Mouse (Mus musculus): ENCODE data around the gene Srek1. TPM values are rescaled to one million over a fixed set of nuclear protein-coding genes. Genes with fewer than 3 reads are reported as not detected.
A peak's percentile ranks its signal among the peaks of the same experiment; 100 is the strongest.

Gene Srek1
- polyA plus RNA-seq, 2 experiments, result 79.7 to 90.1 TPM

- no peak for TF ChIP-seq POLR2A (IDR thresholded peaks at IDR 0.05; ENCODE audit: borderline replicate concordance, extremely low read depth, insufficient read depth, insufficient read length)
- ATAC-seq (ENCODE audit: low FRiP score, low read depth) (no peak), DNase-seq (ENCODE audit: low spot score) (no peak)
- no peak overlapping the region for H3K9ac ChIP-seq (ENCODE audit: low read depth, low read length, severe bottlenecking)
- H3K27me3 ChIP-seq (ENCODE audit: control insufficient read depth, insufficient read depth, low read length), result no peaks in the 10 kb centered on the region
- H3K27ac ChIP-seq (replicated peaks; ENCODE audit: low read depth, low read length), result no peak overlapping the region
- 0 out of 2 replicates have a peak, but pooled peaks cover 3% of the 10 kb centered on the region for H3K4me1 ChIP-seq (ENCODE audit: control insufficient read depth, insufficient read depth, low read length)
- peaks cover 62% of the 10 kb centered on the region for H3K36me3 ChIP-seq (ENCODE audit: control insufficient read depth, insufficient read depth, low read length)
- 66% methylated on average over 1 of the region's 1 CpGs for WGBS
- H3K4me3 ChIP-seq (replicated peaks; ENCODE audit: low read length), result no peak overlapping the region
- no peaks in the 10 kb centered on the region for H3K9me3 ChIP-seq (ENCODE audit: control insufficient read depth, low read length)
- H3K4me2 ChIP-seq (replicated peaks; ENCODE audit: low read depth, low read length, severe bottlenecking), result no peak overlapping the region
Observed at GRCm38 (mm10) chr13:103763640-103764039, 10.8 kb downstream of the Srek1 start.

GRCm38 (mm10) chr13:103761971-103762370 is 12.4 kb downstream of the Srek1 start:
- WGBS, result 93% methylated on average over 10 of the region's 10 CpGs
- Histone ChIP-seq H3K4me3 (replicated peaks; ENCODE audit: low read length) (no peak overlapping the region), H3K9me3 (ENCODE audit: control insufficient read depth, low read length) (no peaks in the 10 kb centered on the region), H3K4me1 (ENCODE audit: control insufficient read depth, insufficient read depth, low read length) (no peaks in the 10 kb centered on the region), H3K27me3 (ENCODE audit: control insufficient read depth, insufficient read depth, low read length) (no peaks in the 10 kb centered on the region), H3K9ac (ENCODE audit: low read depth, low read length, severe bottlenecking) (no peak overlapping the region), H3K27ac (replicated peaks; ENCODE audit: low read depth, low read length) (no peak overlapping the region), H3K4me2 (replicated peaks; ENCODE audit: low read depth, low read length, severe bottlenecking) (no peak overlapping the region), H3K36me3 (ENCODE audit: control insufficient read depth, insufficient read depth, low read length) (peaks cover 70% of the 10 kb centered on the region)
- no peak for TF ChIP-seq POLR2A (IDR thresholded peaks at IDR 0.05; ENCODE audit: borderline replicate concordance, extremely low read depth, insufficient read depth, insufficient read length)
- ATAC-seq (ENCODE audit: low FRiP score, low read depth) (no peak), DNase-seq (ENCODE audit: low spot score) (no peak)

GRCm38 (mm10) chr13:103751421-103751820 is 23.0 kb downstream of the Srek1 start:
- 46% methylated on average over 3 of the region's 3 CpGs for WGBS
- H3K9me3 ChIP-seq (ENCODE audit: control insufficient read depth, low read length), result no peaks in the 10 kb centered on the region
- no peaks in the 10 kb centered on the region for H3K27me3 ChIP-seq (ENCODE audit: control insufficient read depth, insufficient read depth, low read length)
- H3K4me3 ChIP-seq (replicated peaks; ENCODE audit: low read length), result no peak overlapping the region
- no peaks in the 10 kb centered on the region for H3K4me1 ChIP-seq (ENCODE audit: control insufficient read depth, insufficient read depth, low read length)
- TF ChIP-seq POLR2A (IDR thresholded peaks at IDR 0.05; ENCODE audit: borderline replicate concordance, extremely low read depth, insufficient read depth, insufficient read length), result no peak
- ATAC-seq (ENCODE audit: low FRiP score, low read depth) (no peak), DNase-seq (ENCODE audit: low spot score) (peak; percentile 80)
- H3K4me2 ChIP-seq (replicated peaks; ENCODE audit: low read depth, low read length, severe bottlenecking), result no peak overlapping the region
- H3K36me3 ChIP-seq (ENCODE audit: control insufficient read depth, insufficient read depth, low read length), result peaks cover 78% of the 10 kb centered on the region
- H3K9ac ChIP-seq (ENCODE audit: low read depth, low read length, severe bottlenecking), result no peak overlapping the region
- H3K27ac ChIP-seq (replicated peaks; ENCODE audit: low read depth, low read length), result no peak overlapping the region

- no peaks in the 10 kb centered on the region for H3K27me3 ChIP-seq (ENCODE audit: control insufficient read depth, insufficient read depth, low read length)
- 92% methylated on average over 2 of the region's 2 CpGs for WGBS
- peaks cover 82% of the 10 kb centered on the region for H3K36me3 ChIP-seq (ENCODE audit: control insufficient read depth, insufficient read depth, low read length)
- no peak for ATAC-seq (ENCODE audit: low FRiP score, low read depth)
- no peak overlapping the region for H3K27ac ChIP-seq (replicated peaks; ENCODE audit: low read depth, low read length)
- no peak overlapping the region for H3K4me2 ChIP-seq (replicated peaks; ENCODE audit: low read depth, low read length, severe bottlenecking)
- TF ChIP-seq POLR2A (IDR thresholded peaks at IDR 0.05; ENCODE audit: borderline replicate concordance, extremely low read depth, insufficient read depth, insufficient read length), result no peak
- H3K9ac ChIP-seq (ENCODE audit: low read depth, low read length, severe bottlenecking), result no peak overlapping the region
- H3K4me1 ChIP-seq (ENCODE audit: control insufficient read depth, insufficient read depth, low read length), result no peaks in the 10 kb centered on the region
- H3K9me3 ChIP-seq (ENCODE audit: control insufficient read depth, low read length), result no peaks in the 10 kb centered on the region
- DNase-seq (ENCODE audit: low spot score), result no peak
- no peak overlapping the region for H3K4me3 ChIP-seq (replicated peaks; ENCODE audit: low read length)
Observed at GRCm38 (mm10) chr13:103745688-103746087, 28.7 kb downstream of the Srek1 start.

GRCm38 (mm10) chr13:103745160-103745559 is 29.2 kb downstream of the Srek1 start:
- no peaks in the 10 kb centered on the region for H3K9me3 ChIP-seq (ENCODE audit: control insufficient read depth, low read length)
- H3K4me2 ChIP-seq (replicated peaks; ENCODE audit: low read depth, low read length, severe bottlenecking), result no peak overlapping the region
- H3K4me1 ChIP-seq (ENCODE audit: control insufficient read depth, insufficient read depth, low read length), result no peaks in the 10 kb centered on the region
- peaks cover 77% of the 10 kb centered on the region for H3K36me3 ChIP-seq (ENCODE audit: control insufficient read depth, insufficient read depth, low read length)
- 92% methylated on average over 4 of the region's 4 CpGs for WGBS
- TF ChIP-seq POLR2A (IDR thresholded peaks at IDR 0.05; ENCODE audit: borderline replicate concordance, extremely low read depth, insufficient read depth, insufficient read length), result no peak
- H3K27me3 ChIP-seq (ENCODE audit: control insufficient read depth, insufficient read depth, low read length), result no peaks in the 10 kb centered on the region
- H3K4me3 ChIP-seq (replicated peaks; ENCODE audit: low read length), result no peak overlapping the region
- no peak overlapping the region for H3K9ac ChIP-seq (ENCODE audit: low read depth, low read length, severe bottlenecking)
- ATAC-seq (ENCODE audit: low FRiP score, low read depth) (no peak), DNase-seq (ENCODE audit: low spot score) (no peak)
- no peak overlapping the region for H3K27ac ChIP-seq (replicated peaks; ENCODE audit: low read depth, low read length)
